Mouse (Mus musculus) lung, postnatal 0 days (tissue): Measurements from ENCODE around the gene Olfr314. TPM values are rescaled to one million over a fixed set of nuclear protein-coding genes. Genes with fewer than 3 reads are reported as not detected.
"Not testable (repeated sequence)": the region's sequence is repeated elsewhere in the genome, so short reads cannot be mapped to it uniquely, and the experiment has no call there.

Source experiments
- ATAC-seq: fragments of 200-750 bp; cut with Nextera tagmentation; 2 replicates; pipeline ENCODE4 v1.8.0; 2017; ENCODE audit warnings: moderate library complexity
- DNase-seq: peaks from one replicate; pipeline ENCODE4 v3.0.0-alpha.2; 2016; ENCODE audit warnings: low spot score
- H3K27ac ChIP-seq: fragments of 300-500 bp; sonication (generic); 2 replicates; pipeline ENCODE4 v1.5.1; 2014; ENCODE audit warnings: antibody characterized with exemption, mild to moderate bottlenecking, low read length, mixed read lengths
- H3K27me3 ChIP-seq: fragments of 300-500 bp; sonication (generic); replicated peaks from 2 replicates; pipeline ENCODE4 v1.6.1; 2014; ENCODE audit warnings: low read length, mixed read lengths; ENCODE audit not compliant: insufficient read depth
- H3K36me3 ChIP-seq: fragments of 300-500 bp; sonication (generic); 2 replicates; pipeline ENCODE4 v1.6.1; 2014; ENCODE audit warnings: low read length, mixed read lengths; ENCODE audit not compliant: insufficient read depth
- H3K4me1 ChIP-seq: fragments of 300-500 bp; sonication (generic); 2 replicates; pipeline ENCODE4 v1.6.1; 2014; ENCODE audit warnings: antibody characterized with exemption, low read depth, low read length, mixed read lengths; ENCODE audit not compliant: insufficient read depth
- H3K4me2 ChIP-seq: fragments of 300-500 bp; sonication (generic); replicated peaks from 2 replicates; pipeline ENCODE4 v1.6.1; 2014; ENCODE audit warnings: low read depth, mild to moderate bottlenecking, low read length, moderate library complexity, mixed read lengths
- H3K4me3 ChIP-seq: fragments of 300-500 bp; sonication (generic); 2 replicates; pipeline ENCODE4 v1.5.1; 2014; ENCODE audit warnings: low read depth, low read length
- H3K9ac ChIP-seq: fragments of 300-500 bp; sonication (generic); replicated peaks from 2 replicates; pipeline ENCODE4 v1.6.1; 2014; ENCODE audit warnings: low read depth, mild to moderate bottlenecking
- H3K9me3 ChIP-seq: fragments of 300-500 bp; sonication (generic); 2 replicates; pipeline ENCODE4 v1.6.1; 2016; ENCODE audit warnings: low read length, mixed read lengths
- CTCF ChIP-seq: IDR thresholded peaks from 2 replicates; pipeline ENCODE4 v1.5.1; 2016; ENCODE audit warnings: antibody characterized with exemption, mild to moderate bottlenecking
- EP300 ChIP-seq: IDR thresholded peaks from 2 replicates; pipeline ENCODE4 v1.6.1; 2016; ENCODE audit warnings: antibody characterized with exemption, mild to moderate bottlenecking, control low read depth
- WGBS: fragments of 180-500 bp; shearing (Covaris S2); extraction: QIAGEN DNeasy Blood & Tissue Kit; methylation state at CpG from one replicate; pipeline ENCODE4 v1.1.7; 2014; 5-methylcytosine and 5-hydroxymethylcytosine counted together
- polyA plus RNA-seq: library from polyadenylated mRNA; unstranded; fragments of >200 nt; fragmentation: Nextera tagmentation; extraction: Ambion mirVana; gene quantifications from 2 replicates; pipeline ENCODE4 v1.2.1, GENCODE M21; 2015

Olfr314 gene
- not detected in 2 replicates for polyA plus RNA-seq

GRCm38 (mm10) chr11:58782480-58783089 is at the start of gene Olfr314:
Gene Olfr314 (plus strand): TSS chr11:58782952.
- TF ChIP-seq CTCF (no peak), EP300 (no peak)
- no peaks in the 10 kb centered on the region for H3K36me3 ChIP-seq
- 39% methylated on average over 6 of the region's 6 CpGs for WGBS
- H3K4me1 ChIP-seq = no peaks in the 10 kb centered on the region
- H3K27me3 ChIP-seq = no peaks in the 10 kb centered on the region
- DNase-seq = no peak
- no peak for ATAC-seq
- no peak within 1 kb of the TSS for H3K9ac ChIP-seq
- no peaks in the 10 kb centered on the region for H3K9me3 ChIP-seq
- no peak within 1 kb of the TSS for H3K4me2 ChIP-seq
- H3K4me3 ChIP-seq = no peak within 1 kb of the TSS
- H3K27ac ChIP-seq = no peak within 1 kb of the TSS

- Histone ChIP-seq H3K27me3 (no peaks in the 10 kb centered on the region), H3K27ac (no peak overlapping the region), H3K9ac (no peak overlapping the region), H3K36me3 (no peaks in the 10 kb centered on the region), H3K4me1 (no peaks in the 10 kb centered on the region), H3K4me3 (no peak overlapping the region), H3K9me3 (no peaks in the 10 kb centered on the region), H3K4me2 (no peak overlapping the region)
- ATAC-seq = no peak
- DNase-seq = no peak
- TF ChIP-seq CTCF (no peak), EP300 (no peak)
- WGBS = 37% methylated on average over 3 of the region's 3 CpGs
These were observed 49.4 kb upstream of the Olfr314 start for GRCm38 (mm10) chr11:58733372-58733771.

GRCm38 (mm10) chr11:58738792-58739262 is 43.9 kb upstream of the Olfr314 start, which contains the start of gene Olfr317:
Gene Olfr317 (minus strand): TSS chr11:58739212.
- no peak within 1 kb of the TSS for H3K27ac ChIP-seq
- H3K4me1 ChIP-seq = no peaks in the 10 kb centered on the region
- H3K36me3 ChIP-seq = no peaks in the 10 kb centered on the region
- H3K4me2 ChIP-seq = no peak within 1 kb of the TSS
- H3K9me3 ChIP-seq = no peaks in the 10 kb centered on the region
- H3K4me3 ChIP-seq = no peak within 1 kb of the TSS
- DNase-seq (no peak), ATAC-seq (no peak)
- TF ChIP-seq CTCF = no peak
- no peak for TF ChIP-seq EP300
- H3K27me3 ChIP-seq = no peaks in the 10 kb centered on the region
- 58% methylated on average over 4 of the region's 4 CpGs for WGBS
- no peak within 1 kb of the TSS for H3K9ac ChIP-seq

- not testable (repeated sequence) for H3K27me3 ChIP-seq, H3K4me3 ChIP-seq, H3K4me1 ChIP-seq, H3K9ac ChIP-seq, H3K36me3 ChIP-seq, H3K4me2 ChIP-seq, DNase-seq, ATAC-seq, H3K9me3 ChIP-seq, H3K27ac ChIP-seq
- WGBS = 87% methylated on average over 18 of the region's 18 CpGs
These were observed 31.7 kb upstream of the Olfr314 start for GRCm38 (mm10) chr11:58751096-58751495.

GRCm38 (mm10) chr11:58752434-58752833 is 30.3 kb upstream of the Olfr314 start, which contains the start of gene Olfr316:
Gene Olfr316 (plus strand): TSS chr11:58752734.
- WGBS = 78% methylated on average over 2 of the region's 2 CpGs
- Histone ChIP-seq H3K9me3 (no peaks in the 10 kb centered on the region), H3K4me3 (no peak within 1 kb of the TSS), H3K4me1 (no peaks in the 10 kb centered on the region), H3K27ac (no peak within 1 kb of the TSS), H3K27me3 (no peaks in the 10 kb centered on the region), H3K9ac (no peak within 1 kb of the TSS), H3K4me2 (no peak within 1 kb of the TSS), H3K36me3 (no peaks in the 10 kb centered on the region)
- TF ChIP-seq EP300 = no peak
- no peak for TF ChIP-seq CTCF
- no peak for DNase-seq
- ATAC-seq = no peak

GRCm38 (mm10) chr11:58772888-58773287 is 9.9 kb upstream of the Olfr314 start, which contains the start of gene Olfr315:
Gene Olfr315 (plus strand): TSS chr11:58773188.
- Histone ChIP-seq H3K4me3 (no peak within 1 kb of the TSS), H3K27me3 (no peaks in the 10 kb centered on the region), H3K9ac (no peak within 1 kb of the TSS), H3K27ac (no peak within 1 kb of the TSS), H3K36me3 (no peaks in the 10 kb centered on the region), H3K4me2 (no peak within 1 kb of the TSS), H3K4me1 (no peaks in the 10 kb centered on the region), H3K9me3 (no peaks in the 10 kb centered on the region)
- ATAC-seq (no peak), DNase-seq (no peak)
- TF ChIP-seq CTCF (no peak), EP300 (no peak)

GRCm38 (mm10) chr11:58784182-58784581 is 1.4 kb downstream of the Olfr314 start:
- H3K9ac ChIP-seq = no peak overlapping the region
- no peak overlapping the region for H3K27ac ChIP-seq
- 70% methylated on average over 2 of the region's 2 CpGs for WGBS
- no peaks in the 10 kb centered on the region for H3K9me3 ChIP-seq
- TF ChIP-seq CTCF = no peak
- no peak overlapping the region for H3K4me2 ChIP-seq
- ATAC-seq (no peak), DNase-seq (no peak)
- no peaks in the 10 kb centered on the region for H3K27me3 ChIP-seq
- no peak overlapping the region for H3K4me3 ChIP-seq
- H3K36me3 ChIP-seq = no peaks in the 10 kb centered on the region
- H3K4me1 ChIP-seq = no peaks in the 10 kb centered on the region
